Mouse (Mus musculus) MEL (cell line): ENCODE results near the gene Plxnd1. TPM values are rescaled to one million over a fixed set of nuclear protein-coding genes. Genes with fewer than 3 reads are reported as not detected.

Experiments used
- DNase-seq: peaks from one replicate; pipeline ENCODE4 v3.0.0; 2011; ENCODE audit warnings: low read depth, low spot score
- H3K27ac ChIP-seq: 2 replicates; pipeline ENCODE4 v1.5.1; 2012; ENCODE audit warnings: low read depth, mild to moderate bottlenecking, control low read depth, low read length, moderate library complexity; ENCODE audit not compliant: control insufficient read depth
- H3K27me3 ChIP-seq, 2 experiments: fragments of 150-350 bp in 1 of 2; sonication (generic) in 1 of 2; 2 replicates each; pipeline ENCODE4 v1.6.1; 2012; ENCODE audit warnings: low read length in 2 of 2, mild to moderate bottlenecking in 2 of 2, improper control_type of control experiment in 1 of 2, moderate library complexity in 1 of 2; ENCODE audit not compliant: insufficient read depth in 2 of 2, control insufficient read depth in 1 of 2
- H3K36me3 ChIP-seq, 2 experiments: 2 replicates each; pipeline ENCODE4 v1.6.1; 2012 to 2014; ENCODE audit warnings: low read length in 2 of 2, improper control_type of control experiment in 1 of 2, inconsistent platforms in 1 of 2, mild to moderate bottlenecking in 1 of 2; ENCODE audit not compliant: insufficient read depth in 2 of 2, control insufficient read depth in 1 of 2
- H3K4me1 ChIP-seq, 2 experiments: fragments of 150-350 bp in 1 of 2; sonication (generic) in 1 of 2; 2 replicates each; pipeline ENCODE4 v1.6.1; 2012; ENCODE audit warnings: low read length in 2 of 2, improper control_type of control experiment in 1 of 2, mild to moderate bottlenecking in 1 of 2; ENCODE audit not compliant: insufficient read depth in 2 of 2, control insufficient read depth in 1 of 2
- H3K4me3 ChIP-seq, 2 experiments: fragments of 150-350 bp in 1 of 2; sonication (generic) in 1 of 2; 2 replicates each; pipeline ENCODE4 v1.5.1; 2012; ENCODE audit warnings: low read depth in 2 of 2, low read length in 2 of 2, mild to moderate bottlenecking in 2 of 2, moderate library complexity in 2 of 2, control low read depth in 1 of 2, improper control_type of control experiment in 1 of 2; ENCODE audit not compliant: control insufficient read depth in 1 of 2, insufficient read depth in 1 of 2
- H3K79me2 ChIP-seq: 2 replicates; pipeline ENCODE4 v1.6.1; 2012; ENCODE audit warnings: mild to moderate bottlenecking, low read length, moderate library complexity; ENCODE audit not compliant: control insufficient read depth, poor library complexity, insufficient read depth
- H3K9ac ChIP-seq: 2 replicates; pipeline ENCODE4 v1.6.1; 2012; ENCODE audit warnings: low read depth, mild to moderate bottlenecking, control low read depth, low read length, moderate library complexity; ENCODE audit not compliant: control insufficient read depth, poor library complexity, severe bottlenecking
- H3K9me3 ChIP-seq: fragments of 150-350 bp; sonication (generic); replicated peaks from 2 replicates; pipeline ENCODE4 v1.6.1; 2012; ENCODE audit warnings: mild to moderate bottlenecking, low read length, improper control_type of control experiment, moderate library complexity; ENCODE audit not compliant: insufficient read depth
- BHLHE40 ChIP-seq: IDR thresholded peaks from 2 replicates; pipeline ENCODE4 v1.6.1; 2012; ENCODE audit warnings: low read depth, mild to moderate bottlenecking, inconsistent platforms, low read length, improper control_type of control experiment, borderline replicate concordance
- CHD1 ChIP-seq: IDR thresholded peaks from 2 replicates; pipeline ENCODE4 v1.6.1; 2012; ENCODE audit warnings: low read depth, mild to moderate bottlenecking, inconsistent platforms, low read length, improper control_type of control experiment
- CTCF ChIP-seq, 3 experiments: IDR thresholded peaks in 2 of 3; conservative IDR thresholded peaks in 1 of 3; 2 replicates each; pipeline ENCODE4 v1.5.1; 2011 to 2012; ENCODE audit warnings: low read length in 3 of 3, low read depth in 2 of 3, mild to moderate bottlenecking in 2 of 3, improper control_type of control experiment in 1 of 3, inconsistent platforms in 1 of 3, mixed read lengths in 1 of 3, moderate library complexity in 1 of 3; ENCODE audit not compliant: control insufficient read depth in 1 of 3, insufficient read depth in 1 of 3, poor library complexity in 1 of 3, severe bottlenecking in 1 of 3
- E2F4 ChIP-seq: IDR thresholded peaks from 2 replicates; pipeline ENCODE4 v1.6.1; 2011; ENCODE audit warnings: low read depth, low read length, improper control_type of control experiment, borderline replicate concordance
- EP300 ChIP-seq, 2 experiments: IDR thresholded peaks; 2 replicates each; pipeline ENCODE4 v1.6.1; 2011; ENCODE audit warnings: improper control_type of control experiment in 2 of 2, low read length in 2 of 2, low read depth in 1 of 2, mild to moderate bottlenecking in 1 of 2
- ETS1 ChIP-seq: IDR thresholded peaks from 2 replicates; pipeline ENCODE4 v1.6.1; 2012; ENCODE audit warnings: low read depth, mild to moderate bottlenecking, inconsistent platforms, low read length, improper control_type of control experiment, moderate library complexity
- GABPA ChIP-seq: IDR thresholded peaks from 2 replicates; pipeline ENCODE4 v1.6.1; 2012; ENCODE audit warnings: low read depth, mild to moderate bottlenecking, inconsistent platforms, low read length, improper control_type of control experiment, moderate library complexity
- GATA1 ChIP-seq: IDR thresholded peaks from 2 replicates; pipeline ENCODE4 v1.6.1; 2011; ENCODE audit warnings: low read depth, low read length, improper control_type of control experiment
- HCFC1 ChIP-seq: IDR thresholded peaks from 2 replicates; pipeline ENCODE4 v1.6.1; 2012; ENCODE audit warnings: low read depth, mild to moderate bottlenecking, inconsistent platforms, low read length, improper control_type of control experiment, moderate library complexity
- JUND ChIP-seq: IDR thresholded peaks from 2 replicates; pipeline ENCODE4 v1.6.1; 2011; ENCODE audit warnings: low read depth, mild to moderate bottlenecking, improper control_type of control experiment, low read length
- KAT2A ChIP-seq: conservative IDR thresholded peaks from 2 replicates; pipeline ENCODE4 v1.6.1; 2012; ENCODE audit warnings: low read depth, low read length, improper control_type of control experiment, inconsistent platforms
- MAFK ChIP-seq: IDR thresholded peaks from 2 replicates; pipeline ENCODE4 v1.6.1; 2011; ENCODE audit warnings: low read depth, mild to moderate bottlenecking, low read length, improper control_type of control experiment, borderline replicate concordance
- MAX ChIP-seq: IDR thresholded peaks from 2 replicates; pipeline ENCODE4 v1.6.1; 2011; ENCODE audit warnings: low read length, improper control_type of control experiment
- MAZ ChIP-seq: IDR thresholded peaks from 2 replicates; pipeline ENCODE4 v1.6.1; 2012; ENCODE audit warnings: low read depth, mild to moderate bottlenecking, inconsistent platforms, low read length, improper control_type of control experiment
- MYB ChIP-seq: IDR thresholded peaks from 2 replicates; pipeline ENCODE4 v1.6.1; 2011; ENCODE audit warnings: mild to moderate bottlenecking, low read depth, low read length, improper control_type of control experiment
- MYC ChIP-seq: IDR thresholded peaks from 2 replicates; pipeline ENCODE4 v1.6.1; 2011; ENCODE audit warnings: low read depth, mild to moderate bottlenecking, low read length, improper control_type of control experiment, moderate library complexity
- NELFE ChIP-seq: IDR thresholded peaks from 2 replicates; pipeline ENCODE4 v1.6.1; 2011; ENCODE audit warnings: low read depth, low read length, improper control_type of control experiment
- NRF1 ChIP-seq: IDR thresholded peaks from 2 replicates; pipeline ENCODE4 v1.6.1; 2014; ENCODE audit warnings: low read depth, mild to moderate bottlenecking, inconsistent platforms, low read length, improper control_type of control experiment, moderate library complexity; ENCODE audit not compliant: poor library complexity, insufficient read depth, severe bottlenecking
- POLR2A ChIP-seq, 2 experiments: IDR thresholded peaks; 2 replicates each; pipeline ENCODE4 v1.6.1; 2011 to 2012; ENCODE audit warnings: low read length in 2 of 2, mild to moderate bottlenecking in 2 of 2, control low read depth in 1 of 2, improper control_type of control experiment in 1 of 2, low read depth in 1 of 2, moderate library complexity in 1 of 2; ENCODE audit not compliant: control insufficient read depth in 1 of 2, insufficient read depth in 1 of 2, poor library complexity in 1 of 2
- POLR2AphosphoS2 ChIP-seq: IDR thresholded peaks from 2 replicates; pipeline ENCODE4 v1.6.1; 2011; ENCODE audit warnings: low read length, improper control_type of control experiment
- RCOR1 ChIP-seq: IDR thresholded peaks from 2 replicates; pipeline ENCODE4 v1.6.1; 2012; ENCODE audit warnings: low read depth, mild to moderate bottlenecking, inconsistent platforms, low read length, improper control_type of control experiment
- SIN3A ChIP-seq: IDR thresholded peaks from 2 replicates; pipeline ENCODE4 v1.6.1; 2012; ENCODE audit warnings: low read length, improper control_type of control experiment, inconsistent platforms
- TBP ChIP-seq: IDR thresholded peaks from 2 replicates; pipeline ENCODE4 v1.8.0; 2011; ENCODE audit warnings: low read depth, low read length, improper control_type of control experiment
- TCF12 ChIP-seq: IDR thresholded peaks from 2 replicates; pipeline ENCODE4 v1.6.1; 2014; ENCODE audit warnings: low read depth, mild to moderate bottlenecking, inconsistent platforms, low read length, improper control_type of control experiment, moderate library complexity
- UBTF ChIP-seq: IDR thresholded peaks from 2 replicates; pipeline ENCODE4 v1.6.1; 2012; ENCODE audit warnings: low read depth, mild to moderate bottlenecking, inconsistent platforms, low read length, improper control_type of control experiment, moderate library complexity, borderline replicate concordance; ENCODE audit not compliant: insufficient read depth
- USF1 ChIP-seq: IDR thresholded peaks from 2 replicates; pipeline ENCODE4 v1.6.1; 2014; ENCODE audit warnings: low read depth, mild to moderate bottlenecking, inconsistent platforms, low read length, improper control_type of control experiment, moderate library complexity
- USF2 ChIP-seq, 2 experiments: IDR thresholded peaks; 2 replicates each; pipeline ENCODE4 v1.6.1; 2011 to 2012; ENCODE audit warnings: improper control_type of control experiment in 2 of 2, low read length in 2 of 2, borderline replicate concordance in 1 of 2, inconsistent platforms in 1 of 2, low read depth in 1 of 2, mild to moderate bottlenecking in 1 of 2; ENCODE audit not compliant: insufficient read depth in 1 of 2
- ZC3H11A ChIP-seq: IDR thresholded peaks from 2 replicates; pipeline ENCODE4 v1.6.1; 2012; ENCODE audit warnings: low read depth, mild to moderate bottlenecking, inconsistent platforms, low read length, improper control_type of control experiment
- ZMIZ1 ChIP-seq: IDR thresholded peaks from 2 replicates; pipeline ENCODE4 v1.6.1; 2012; ENCODE audit warnings: low read depth, mild to moderate bottlenecking, inconsistent platforms, low read length, improper control_type of control experiment, moderate library complexity
- ZNF384 ChIP-seq: IDR thresholded peaks from 2 replicates; pipeline ENCODE4 v1.6.1; 2012; ENCODE audit warnings: low read depth, mild to moderate bottlenecking, inconsistent platforms, low read length, improper control_type of control experiment
- polyA plus RNA-seq, 2 experiments: library from polyadenylated mRNA; stranded (reverse) in 1 of 2; unstranded in 1 of 2; fragments of >175 nt in 1 of 2; fragments of >200 nt in 1 of 2; gene quantifications; 2 replicates each; pipeline versions ENCODE4 v1.2.1 to v1.2.4; 2012; ENCODE audit warnings: low replicate concordance in 2 of 2, low read depth in 1 of 2; ENCODE audit not compliant: insufficient read length in 2 of 2, insufficient read depth in 1 of 2, missing spikeins in 1 of 2
- total RNA-seq: library from RNA; depleted of rRNA; stranded (reverse); fragments of 300-350 nt; gene quantifications from 2 replicates; pipeline ENCODE4 v1.2.3, GENCODE M21; 2012

Plxnd1 gene
- total and polyA plus RNA-seq, 3 experiments = 4.8 to 19.2 TPM; not detected in 1

DNA sequence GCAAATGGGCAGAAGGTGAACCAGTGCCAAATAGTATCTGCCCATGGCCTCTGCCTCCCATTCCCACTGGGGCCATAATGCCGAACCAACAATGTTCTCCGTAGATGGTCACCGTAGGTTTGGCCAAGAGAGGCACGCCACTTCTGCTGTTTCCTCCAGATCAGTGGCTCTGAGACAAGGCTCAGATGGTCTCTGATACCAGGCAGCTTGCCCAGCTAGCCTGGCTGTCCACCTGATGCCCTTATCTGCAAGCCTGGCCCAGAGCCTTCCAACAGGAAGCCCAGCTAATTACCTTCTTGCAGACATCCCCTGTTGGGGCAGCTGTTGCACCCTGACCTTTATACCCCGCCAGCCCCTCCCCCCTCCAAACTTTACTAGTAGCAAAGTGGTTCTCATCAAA is 26.7 kb downstream of the Plxnd1 start:
- H3K4me3 ChIP-seq = no peak overlapping the region
- no peak overlapping the region for H3K27ac ChIP-seq
- no peaks in the 10 kb centered on the region for H3K9me3 ChIP-seq
- H3K27me3 ChIP-seq = no peaks in the 10 kb centered on the region
- no peaks in the 10 kb centered on the region for H3K4me1 ChIP-seq
- TF ChIP-seq USF1 (no peak), RCOR1 (no peak), BHLHE40 (no peak), MAFK (no peak), UBTF (no peak), POLR2A (IDR thresholded peaks at IDR 0.05; ENCODE audit: control insufficient read depth in 1 of 2, insufficient read depth in 1 of 2, low read depth in 1 of 2, low read length in 2 of 2, poor library complexity in 1 of 2) (no peak), MAZ (no peak), GATA1 (no peak), POLR2AphosphoS2 (no peak), NELFE (no peak), EP300 (IDR thresholded peaks at IDR 0.05; ENCODE audit: low read depth in 1 of 2, low read length in 2 of 2) (no peak), ZC3H11A (no peak), ZMIZ1 (no peak), GABPA (no peak), MAX (no peak), KAT2A (no peak), SIN3A (no peak), ETS1 (no peak)
- no peaks in the 10 kb centered on the region for H3K79me2 ChIP-seq
- DNase-seq = no peak
- no peak overlapping the region for H3K9ac ChIP-seq
- no peaks in the 10 kb centered on the region for H3K36me3 ChIP-seq

- no peaks in the 10 kb centered on the region for H3K9me3 ChIP-seq
- no peaks in the 10 kb centered on the region for H3K79me2 ChIP-seq
- no peak overlapping the region for H3K4me3 ChIP-seq
- H3K36me3 ChIP-seq = no peaks in the 10 kb centered on the region
- H3K4me1 ChIP-seq = no peaks in the 10 kb centered on the region
- TF ChIP-seq ETS1 (no peak), RCOR1 (no peak), BHLHE40 (no peak), UBTF (no peak), MYC (no peak), KAT2A (no peak), NRF1 (no peak), TBP (no peak), ZNF384 (no peak), TCF12 (no peak), MYB (no peak), SIN3A (no peak), HCFC1 (no peak), JUND (no peak), GABPA (no peak), USF2 (IDR thresholded peaks at IDR 0.05; ENCODE audit: borderline replicate concordance in 1 of 2, insufficient read depth in 1 of 2, low read depth in 1 of 2, low read length in 2 of 2) (no peak), E2F4 (no peak), CHD1 (no peak), CTCF (IDR thresholded peaks at IDR 0.05 in 2 of 3, conservative IDR thresholded peaks at IDR 0.05 in 1 of 3; ENCODE audit: control insufficient read depth in 1 of 3, insufficient read depth in 1 of 3, low read depth in 2 of 3, low read length in 3 of 3, poor library complexity in 1 of 3, severe bottlenecking in 1 of 3) (no peak)
- TF ChIP-seq, all 39 proteins: peak for 0
- no peaks in the 10 kb centered on the region for H3K27me3 ChIP-seq
- no peak for DNase-seq
- H3K27ac ChIP-seq = no peak overlapping the region
- no peak overlapping the region for H3K9ac ChIP-seq
Observed at GRCm38 (mm10) chr6:115967291-115967880, 27.4 kb downstream of the Plxnd1 start.
